Mouse (Mus musculus) layer of hippocampus, adult 11-12 months (tissue): ENCODE data around the gene Dbndd1.
A peak's percentile ranks its signal among the peaks of the same experiment; 100 is the strongest.
"Not testable (repeated sequence)": the region's sequence is repeated elsewhere in the genome, so short reads cannot be mapped to it uniquely, and the experiment has no call there.

Experiments used
- DNase-seq: peaks from one replicate; pipeline ENCODE4 v3.0.0; 2022; ENCODE audit warnings: low spot score

Gene Dbndd1

GRCm38 (mm10) chr8:123492898-123493297 is 22.4 kb downstream of the Dbndd1 start:
- no peak for DNase-seq

GRCm38 (mm10) chr8:123491280-123492075 is 23.8 kb downstream of the Dbndd1 start:
- no peak for DNase-seq

GRCm38 (mm10) chr8:123482627-123483026 is 32.6 kb downstream of the Dbndd1 start:
- no peak for DNase-seq

- peak; percentile 19 for DNase-seq
Measured at GRCm38 (mm10) chr8:123478456-123479218, 36.6 kb downstream of the Dbndd1 start.

- DNase-seq = peak; percentile 94
Measured at GRCm38 (mm10) chr8:123477737-123478258, 37.5 kb downstream of the Dbndd1 start, which contains the start of gene Afg3l1. TSS of gene Afg3l1 (plus strand) at chr8:123477903.

- peak; percentile 28 for DNase-seq
Measured at GRCm38 (mm10) chr8:123476911-123477736, 38.1 kb downstream of the Dbndd1 start.

- DNase-seq = not testable (repeated sequence)
Measured at GRCm38 (mm10) chr8:123474549-123474948, 40.7 kb downstream of the Dbndd1 start.

GRCm38 (mm10) chr8:123472991-123473390 is 42.3 kb downstream of the Dbndd1 start:
- not testable (repeated sequence) for DNase-seq

- DNase-seq = no peak
Measured at GRCm38 (mm10) chr8:123467476-123467875, 47.8 kb downstream of the Dbndd1 start.

- DNase-seq = no peak
Measured at GRCm38 (mm10) chr8:123463651-123464050, 51.6 kb downstream of the Dbndd1 start.
